Mouse (Mus musculus): ENCODE measurements around the gene Eif2b5. TPM values are rescaled to one million over a fixed set of nuclear protein-coding genes. Genes with fewer than 3 reads are reported as not detected.

Eif2b5 gene
- polyA plus RNA-seq, 1 experiment from 2014 or later: 80.6 TPM

DNA sequence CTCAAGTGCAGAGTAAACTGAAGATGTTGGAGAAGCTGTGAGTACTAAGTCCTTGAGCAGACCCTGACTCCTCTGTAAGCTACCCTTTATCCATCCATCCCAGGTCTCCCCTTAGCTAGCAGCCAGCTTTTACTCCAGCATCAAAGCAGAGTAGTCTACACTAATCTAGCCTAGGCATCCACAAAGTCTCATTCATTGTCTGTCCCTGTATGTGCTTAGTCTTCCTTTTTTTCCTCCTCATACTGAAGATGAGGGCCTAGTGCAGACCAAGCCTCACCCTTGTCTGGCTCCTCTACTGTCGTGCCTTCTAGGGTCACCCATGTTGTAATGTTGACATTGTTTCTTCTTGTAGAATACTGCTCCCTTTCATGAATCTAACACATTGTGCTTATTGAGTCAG, 54.0 kb downstream of the Eif2b5 start:
- Histone ChIP-seq H3K9me3 (replicated peaks; ENCODE audit: control insufficient read depth, low read length) (no peaks in the 10 kb centered on the region), H3K27ac (ENCODE audit: low read length) (no peak overlapping the region), H3K4me1 (ENCODE audit: control insufficient read depth, insufficient read depth, low read length) (peaks cover 10% of the 10 kb centered on the region), H3K36me3 (ENCODE audit: control insufficient read depth, insufficient read depth) (peaks cover 25% of the 10 kb centered on the region), H3K4me2 (ENCODE audit: low read depth, low read length) (no peak overlapping the region), H3K27me3 (ENCODE audit: control insufficient read depth, insufficient read depth, low read length) (no peaks in the 10 kb centered on the region), H3K4me3 (ENCODE audit: low read length) (no peak overlapping the region), H3K9ac (ENCODE audit: low read length) (no peak overlapping the region)
- ATAC-seq (replicated peaks; ENCODE audit: extremely low read depth, insufficient read depth, low FRiP score): no peak
- WGBS: 90% methylated on average over 1 of the region's 1 CpGs

DNA sequence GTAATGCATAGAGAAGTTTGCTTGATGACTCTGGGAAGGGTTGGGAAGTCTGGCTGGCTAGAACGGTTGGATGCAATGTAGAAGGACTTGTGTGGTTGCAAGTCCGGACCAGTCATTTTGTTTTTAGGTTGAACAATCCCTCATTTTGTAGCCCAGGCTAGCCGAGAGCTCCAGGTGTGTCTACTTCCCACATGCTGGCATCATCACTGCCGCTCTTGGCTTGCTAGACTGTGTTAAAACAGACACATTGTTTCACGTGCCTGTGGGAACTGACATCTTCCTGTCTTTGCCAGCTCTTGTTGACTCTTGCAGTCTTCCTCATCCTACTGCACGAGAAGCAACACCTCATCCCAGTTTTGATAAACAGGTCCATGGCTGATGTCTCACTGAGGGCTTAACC, 56.4 kb downstream of the Eif2b5 start:
- Histone ChIP-seq H3K27ac (ENCODE audit: low read length) (no peak overlapping the region), H3K4me3 (ENCODE audit: low read length) (no peak overlapping the region), H3K36me3 (ENCODE audit: control insufficient read depth, insufficient read depth) (peaks cover 42% of the 10 kb centered on the region), H3K9me3 (replicated peaks; ENCODE audit: control insufficient read depth, low read length) (no peaks in the 10 kb centered on the region), H3K27me3 (ENCODE audit: control insufficient read depth, insufficient read depth, low read length) (no peaks in the 10 kb centered on the region), H3K4me2 (ENCODE audit: low read depth, low read length) (no peak overlapping the region), H3K4me1 (ENCODE audit: control insufficient read depth, insufficient read depth, low read length) (no peaks in the 10 kb centered on the region), H3K9ac (ENCODE audit: low read length) (no peak overlapping the region)
- no peak for ATAC-seq (replicated peaks; ENCODE audit: extremely low read depth, insufficient read depth, low FRiP score)
- 81% methylated on average over 6 of the region's 6 CpGs for WGBS

DNA sequence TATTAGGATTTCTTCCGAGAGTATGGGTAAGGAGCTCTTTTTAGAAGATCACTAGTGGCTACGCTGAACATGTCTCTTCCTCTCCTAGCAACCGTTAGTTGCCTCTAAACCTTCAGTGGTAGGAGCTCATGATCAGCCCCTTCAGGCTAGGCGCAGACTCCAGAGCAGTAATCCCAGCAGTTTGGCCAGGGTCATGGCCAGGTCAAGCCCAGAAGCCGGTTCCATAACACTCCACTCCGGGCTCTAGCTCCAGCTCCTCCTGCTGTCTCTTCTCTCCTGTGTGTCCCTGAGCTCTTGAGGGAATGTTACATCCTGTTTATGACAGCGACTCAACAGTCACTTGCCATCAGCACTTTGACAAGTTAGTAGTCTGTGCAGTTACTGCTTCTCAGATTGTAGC, 58.8 kb downstream of the Eif2b5 start:
- no peaks in the 10 kb centered on the region for H3K9me3 ChIP-seq (replicated peaks; ENCODE audit: control insufficient read depth, low read length)
- no peak for ATAC-seq (replicated peaks; ENCODE audit: extremely low read depth, insufficient read depth, low FRiP score)
- no peak overlapping the region for H3K4me3 ChIP-seq (ENCODE audit: low read length)
- no peak overlapping the region for H3K9ac ChIP-seq (ENCODE audit: low read length)
- H3K4me2 ChIP-seq (ENCODE audit: low read depth, low read length): no peak overlapping the region
- H3K4me1 ChIP-seq (ENCODE audit: control insufficient read depth, insufficient read depth, low read length): no peaks in the 10 kb centered on the region
- no peaks in the 10 kb centered on the region for H3K27me3 ChIP-seq (ENCODE audit: control insufficient read depth, insufficient read depth, low read length)
- no peak overlapping the region for H3K27ac ChIP-seq (ENCODE audit: low read length)
- H3K36me3 ChIP-seq (ENCODE audit: control insufficient read depth, insufficient read depth): peaks cover 55% of the 10 kb centered on the region
- WGBS: 73% methylated on average over 7 of the region's 7 CpGs

Other genes with a start within 250 kb of the Eif2b5 start
- 80.4 and 83.5 TPM in 2 replicates for gene Parl, start 196.4 kb upstream of the Eif2b5 start, polyA plus RNA-seq (2015; fragmentation: Nextera tagmentation; extraction: Ambion mirVana)
- gene Cyp2ab1, start 173.4 kb upstream of the Eif2b5 start, polyA plus RNA-seq (2015; fragmentation: Nextera tagmentation; extraction: Ambion mirVana): not detected in 2 replicates
- 54.0 and 64.1 TPM in 2 replicates for gene Abcc5, start 72.4 kb upstream of the Eif2b5 start, polyA plus RNA-seq (2015; fragmentation: Nextera tagmentation; extraction: Ambion mirVana)
- 18.3 and 18.9 TPM in 2 replicates for gene Dvl3, start 18.2 kb downstream of the Eif2b5 start, polyA plus RNA-seq (2015; fragmentation: Nextera tagmentation; extraction: Ambion mirVana)
- gene Ap2m1, start 36.7 kb downstream of the Eif2b5 start, polyA plus RNA-seq (2015; fragmentation: Nextera tagmentation; extraction: Ambion mirVana): 444 and 463 TPM in 2 replicates
- 49.4 and 54.0 TPM in 2 replicates for gene Abcf3, start 49.8 kb downstream of the Eif2b5 start, polyA plus RNA-seq (2015; fragmentation: Nextera tagmentation; extraction: Ambion mirVana)
- 0.28 and 0.29 TPM in 2 replicates for gene Vwa5b2, start 90.7 kb downstream of the Eif2b5 start, polyA plus RNA-seq (2015; fragmentation: Nextera tagmentation; extraction: Ambion mirVana)
- gene Eef1akmt4, start 112.8 kb downstream of the Eif2b5 start, polyA plus RNA-seq (2015; fragmentation: Nextera tagmentation; extraction: Ambion mirVana): 18.9 and 19.9 TPM in 2 replicates
- not detected in 2 replicates for gene Gm49333, start 112.8 kb downstream of the Eif2b5 start, polyA plus RNA-seq (2015; fragmentation: Nextera tagmentation; extraction: Ambion mirVana)
- gene Alg3, start 112.9 kb downstream of the Eif2b5 start, polyA plus RNA-seq (2015; fragmentation: Nextera tagmentation; extraction: Ambion mirVana): 28.4 and 28.6 TPM in 2 replicates
- 0.35 and 0.37 TPM in 2 replicates for gene Camk2n2, start 122.5 kb downstream of the Eif2b5 start, polyA plus RNA-seq (2015; fragmentation: Nextera tagmentation; extraction: Ambion mirVana)
- 0.87 and 1.2 TPM in 2 replicates for gene Ece2, start 131.0 kb downstream of the Eif2b5 start, polyA plus RNA-seq (2015; fragmentation: Nextera tagmentation; extraction: Ambion mirVana)
- 245 and 248 TPM in 2 replicates for gene Psmd2, start 152.8 kb downstream of the Eif2b5 start, polyA plus RNA-seq (2015; fragmentation: Nextera tagmentation; extraction: Ambion mirVana)
- 113 and 120 TPM in 2 replicates for gene Eif4g1, start 169.5 kb downstream of the Eif2b5 start, polyA plus RNA-seq (2015; fragmentation: Nextera tagmentation; extraction: Ambion mirVana)
- 7.5 and 9.2 TPM in 2 replicates for gene Fam131a, start 194.4 kb downstream of the Eif2b5 start, polyA plus RNA-seq (2015; fragmentation: Nextera tagmentation; extraction: Ambion mirVana)
- 49.0 and 51.8 TPM in 2 replicates for gene Polr2h, start 218.8 kb downstream of the Eif2b5 start, polyA plus RNA-seq (2015; fragmentation: Nextera tagmentation; extraction: Ambion mirVana)
- gene Clcn2, start 218.9 kb downstream of the Eif2b5 start, polyA plus RNA-seq (2015; fragmentation: Nextera tagmentation; extraction: Ambion mirVana): 3.8 TPM in 2 replicates
- 1.6 and 1.9 TPM in 2 replicates for gene Chrd, start 234.3 kb downstream of the Eif2b5 start, polyA plus RNA-seq (2015; fragmentation: Nextera tagmentation; extraction: Ambion mirVana)
- gene Thpo, start 235.7 kb downstream of the Eif2b5 start, polyA plus RNA-seq (2015; fragmentation: Nextera tagmentation; extraction: Ambion mirVana): 0.25 and 0.34 TPM in 2 replicates